8 mouse cellular contexts compared by ENCODE assay signal in genomic region chr10:103028253-103029131, GRCm38 (mm10). TPM values are rescaled to one million over a fixed set of nuclear protein-coding genes. Genes with fewer than 3 reads are reported as not detected.
DNase-seq lines count a peak whose midpoint lies in the region; ATAC-seq and TF ChIP-seq lines count a peak whose summit lies in the region.

No protein-coding gene starts in this region.

- H3K4me3 ChIP-seq in lung, embryonic 14.5 days (ENCODE audit: low read depth, low read length) = peak overlapping the region; percentile 37
- peak overlapping the region; percentile 30 for H3K4me3 ChIP-seq in forebrain, embryonic 11.5 days (ENCODE audit: low read depth, low read length)
- H3K4me3 ChIP-seq in intestine, embryonic 14.5 days (ENCODE audit: low read depth, low read length) = peak overlapping the region; percentile 34
- H3K4me3 ChIP-seq in liver, embryonic 13.5 days (replicated peaks) = peak overlapping the region; percentile 30
- peak overlapping the region; percentile 1; the same call in 1 of the 2 replicates for H3K4me3 ChIP-seq in small intestine, adult 2 months (ENCODE audit: low read depth, low read length)

- H3K27ac ChIP-seq in lung, embryonic 14.5 days (ENCODE audit: low read depth) = no peak overlapping the region
- H3K27ac ChIP-seq in forebrain, embryonic 11.5 days (ENCODE audit: low read depth, low read length) = peak overlapping the region; percentile 27; the same call in 1 of the 2 replicates
- H3K27ac ChIP-seq in intestine, embryonic 14.5 days (ENCODE audit: low read depth) = no peak overlapping the region
- no peak overlapping the region for H3K27ac ChIP-seq in liver, embryonic 13.5 days
- no peak overlapping the region for H3K27ac ChIP-seq in small intestine, adult 2 months (ENCODE audit: insufficient read depth, low read depth, low read length)

- no peak for TF ChIP-seq POLR2A in small intestine, adult 2 months (IDR thresholded peaks at IDR 0.05; ENCODE audit: low read depth, low read length)

- TF ChIP-seq CTCF in lung, embryonic 14.5 days (IDR thresholded peaks at IDR 0.05; ENCODE audit: low read depth) = no peak
- no peak for TF ChIP-seq CTCF in small intestine, adult 2 months (IDR thresholded peaks at IDR 0.05; ENCODE audit: extremely low read depth, insufficient read length, insufficient replicate concordance, low read depth, low read length)

- H3K36me3 ChIP-seq in lung, embryonic 14.5 days (ENCODE audit: insufficient read depth) = no peaks in the 10 kb centered on the region
- no peaks in the 10 kb centered on the region for H3K36me3 ChIP-seq in forebrain, embryonic 11.5 days (ENCODE audit: control insufficient read depth, insufficient read depth, low read length)
- no peaks in the 10 kb centered on the region for H3K36me3 ChIP-seq in intestine, embryonic 14.5 days (ENCODE audit: control insufficient read depth, insufficient read depth, low read length)
- H3K36me3 ChIP-seq in liver, embryonic 13.5 days = no peaks in the 10 kb centered on the region
- H3K36me3 ChIP-seq in small intestine, adult 2 months (ENCODE audit: control insufficient read depth, insufficient read depth, low read length) = no peaks in the 10 kb centered on the region

- peak; percentile 57 for DNase-seq in lung, embryonic 14.5 days
- no peak for DNase-seq in lung, postnatal 36 days
- peak; percentile 76 for DNase-seq in forebrain, embryonic 11.5 days (ENCODE audit: low spot score)
- peak; percentile 82 for DNase-seq in intestine, embryonic 14.5 days (ENCODE audit: low spot score)
- no peak for DNase-seq in liver, embryonic 13.5 days
- no peak for DNase-seq in ovary, postnatal 14 days (ENCODE audit: low spot score)

- WGBS in lung, embryonic 14.5 days = under 1% methylated on average over 50 of the region's 50 CpGs
- under 1% methylated on average over 49 of the region's 50 CpGs for WGBS in forebrain, embryonic 11.5 days
- under 1% methylated on average over 49 of the region's 50 CpGs for WGBS in intestine, embryonic 14.5 days
- 3% methylated on average over 49 of the region's 50 CpGs for WGBS in liver, embryonic 13.5 days (ENCODE audit: insufficient replicate concordance)
- 3% methylated on average over 50 of the region's 50 CpGs for WGBS in small intestine, adult 2 months

- no peaks in the 10 kb centered on the region for H3K9me3 ChIP-seq in lung, embryonic 14.5 days (ENCODE audit: low read depth, low read length)
- no peaks in the 10 kb centered on the region for H3K9me3 ChIP-seq in forebrain, embryonic 11.5 days (ENCODE audit: control insufficient read depth, low read length)
- no peaks in the 10 kb centered on the region for H3K9me3 ChIP-seq in intestine, embryonic 14.5 days (ENCODE audit: control insufficient read depth, low read length)
- no peaks in the 10 kb centered on the region for H3K9me3 ChIP-seq in liver, embryonic 13.5 days (replicated peaks)

- no peaks in the 10 kb centered on the region for H3K4me1 ChIP-seq in lung, embryonic 14.5 days (ENCODE audit: insufficient read depth)
- 0 out of 2 replicates have a peak, but pooled peaks cover 5% of the 10 kb centered on the region for H3K4me1 ChIP-seq in forebrain, embryonic 11.5 days (replicated peaks; ENCODE audit: control insufficient read depth, insufficient read depth, low read length)
- peaks cover 10% of the 10 kb centered on the region; the same call in 1 of the 2 replicates for H3K4me1 ChIP-seq in intestine, embryonic 14.5 days (replicated peaks; ENCODE audit: control insufficient read depth, insufficient read depth, low read length)
- H3K4me1 ChIP-seq in liver, embryonic 13.5 days (replicated peaks) = peaks cover 5% of the 10 kb centered on the region
- no peaks in the 10 kb centered on the region for H3K4me1 ChIP-seq in small intestine, adult 2 months (ENCODE audit: control insufficient read depth, insufficient read depth, insufficient read length, low read length)

- peak overlapping the region; percentile 65 for H3K4me2 ChIP-seq in lung, embryonic 14.5 days
- H3K4me2 ChIP-seq in forebrain, embryonic 11.5 days (ENCODE audit: low read depth, low read length, severe bottlenecking) = peak overlapping the region; percentile 41
- peak overlapping the region; percentile 51 for H3K4me2 ChIP-seq in intestine, embryonic 14.5 days (ENCODE audit: low read length)
- H3K4me2 ChIP-seq in liver, embryonic 13.5 days = peak overlapping the region; percentile 48

- no peak overlapping the region; the same call in 1 of the 2 replicates for H3K9ac ChIP-seq in lung, embryonic 14.5 days
- H3K9ac ChIP-seq in forebrain, embryonic 11.5 days (ENCODE audit: low read length) = peak overlapping the region; percentile 44; the same call in 1 of the 2 replicates
- no peak overlapping the region for H3K9ac ChIP-seq in intestine, embryonic 14.5 days (ENCODE audit: low read length)
- H3K9ac ChIP-seq in liver, embryonic 13.5 days = no peak overlapping the region

- ATAC-seq in lung, embryonic 14.5 days (ENCODE audit: insufficient read depth) = peak; percentile 83
- peak; percentile 75 for ATAC-seq in forebrain, embryonic 11.5 days (replicated peaks; ENCODE audit: low FRiP score)
- peak; percentile 53 for ATAC-seq in intestine, embryonic 14.5 days (replicated peaks; ENCODE audit: low FRiP score, low TSS enrichment, low read depth)
- peak; percentile 54; the same call in 1 of the 2 replicates for ATAC-seq in liver, embryonic 13.5 days (ENCODE audit: low read depth)
- no peak for ATAC-seq in frontal cortex, adult (ENCODE audit: low TSS enrichment)

- H3K27me3 ChIP-seq in lung, embryonic 14.5 days (ENCODE audit: insufficient read depth, low read length) = peaks cover 83% of the 10 kb centered on the region
- peaks cover 56% of the 10 kb centered on the region for H3K27me3 ChIP-seq in forebrain, embryonic 11.5 days (ENCODE audit: control insufficient read depth, insufficient read depth, low read length)
- peaks cover 88% of the 10 kb centered on the region for H3K27me3 ChIP-seq in intestine, embryonic 14.5 days (replicated peaks; ENCODE audit: control insufficient read depth, insufficient read depth, low read length)
- peaks cover 82% of the 10 kb centered on the region for H3K27me3 ChIP-seq in liver, embryonic 13.5 days
- peaks cover 36% of the 10 kb centered on the region for H3K27me3 ChIP-seq in small intestine, adult 2 months (ENCODE audit: control insufficient read depth, insufficient read depth, low read length)

RNA-seq across cellular contexts. Expression of gene Alx1, which starts 1.5 kb away (rescaled TPM):
- 0.08 and 0.20 TPM in 2 replicates for polyA plus RNA-seq in lung, embryonic 14.5 days (2014; fragmentation: Nextera tagmentation; extraction: Ambion mirVana)
- polyA plus RNA-seq in forebrain, embryonic 11.5 days (2014; fragmentation: Nextera tagmentation; extraction: Ambion mirVana) = 44.8 and 48.8 TPM in 2 replicates
- polyA plus RNA-seq in intestine, embryonic 14.5 days (2014; fragmentation: Nextera tagmentation; extraction: Ambion mirVana) = 0.11 TPM in 1 of 2 replicates, not detected in the other
- 0.07 and 0.10 TPM in 2 replicates for polyA plus RNA-seq in liver, embryonic 13.5 days (2015; fragmentation: Nextera tagmentation; extraction: Ambion mirVana)
- not detected in 2 replicates for polyA plus RNA-seq in small intestine, adult 2 months (2012; rRNA removed)

Comparison
In these comparisons a context has a peak if more than half of its experiments do, and no peak if none do; other contexts are left out.
1. DNase-seq: peak in lung, embryonic 14.5 days (single experiment), forebrain, embryonic 11.5 days (single experiment) and intestine, embryonic 14.5 days (single experiment); none in lung, postnatal 36 days (single experiment), liver, embryonic 13.5 days (single experiment) and ovary, postnatal 14 days (single experiment).
2. RNA of gene Alx1, which starts 1.5 kb away (polyA plus RNA-seq): 44.8 to 48.8 TPM in forebrain, embryonic 11.5 days; 0.11 TPM in intestine, embryonic 14.5 days, 0.08 to 0.20 TPM in lung, embryonic 14.5 days, 0.07 to 0.10 TPM in liver, embryonic 13.5 days and not detected in small intestine, adult 2 months; every median in the first group is over 10 times any median in the second.
3. Peak in every context shown above with its lines, with median percentiles within 50 percentile points of each other: H3K4me2 ChIP-seq and H3K4me3 ChIP-seq.